Mouse (Mus musculus): ENCODE data around the gene Hexdc. TPM values are rescaled to one million over a fixed set of nuclear protein-coding genes. Genes with fewer than 3 reads are reported as not detected.

Hexdc gene
- total RNA-seq (2021) = 11.5 and 13.7 TPM in 2 replicates
- long read RNA-seq, experiment 1, partial matches to known transcripts = 1 of 6 reads
- long read RNA-seq, experiment 1, other reads (novel, unspliced or antisense) = 5 of 6 reads
- long read RNA-seq, experiment 2, partial matches to known transcripts = 2 of 6 reads
- long read RNA-seq, experiment 2, other reads (novel, unspliced or antisense) = 4 of 6 reads

DNA sequence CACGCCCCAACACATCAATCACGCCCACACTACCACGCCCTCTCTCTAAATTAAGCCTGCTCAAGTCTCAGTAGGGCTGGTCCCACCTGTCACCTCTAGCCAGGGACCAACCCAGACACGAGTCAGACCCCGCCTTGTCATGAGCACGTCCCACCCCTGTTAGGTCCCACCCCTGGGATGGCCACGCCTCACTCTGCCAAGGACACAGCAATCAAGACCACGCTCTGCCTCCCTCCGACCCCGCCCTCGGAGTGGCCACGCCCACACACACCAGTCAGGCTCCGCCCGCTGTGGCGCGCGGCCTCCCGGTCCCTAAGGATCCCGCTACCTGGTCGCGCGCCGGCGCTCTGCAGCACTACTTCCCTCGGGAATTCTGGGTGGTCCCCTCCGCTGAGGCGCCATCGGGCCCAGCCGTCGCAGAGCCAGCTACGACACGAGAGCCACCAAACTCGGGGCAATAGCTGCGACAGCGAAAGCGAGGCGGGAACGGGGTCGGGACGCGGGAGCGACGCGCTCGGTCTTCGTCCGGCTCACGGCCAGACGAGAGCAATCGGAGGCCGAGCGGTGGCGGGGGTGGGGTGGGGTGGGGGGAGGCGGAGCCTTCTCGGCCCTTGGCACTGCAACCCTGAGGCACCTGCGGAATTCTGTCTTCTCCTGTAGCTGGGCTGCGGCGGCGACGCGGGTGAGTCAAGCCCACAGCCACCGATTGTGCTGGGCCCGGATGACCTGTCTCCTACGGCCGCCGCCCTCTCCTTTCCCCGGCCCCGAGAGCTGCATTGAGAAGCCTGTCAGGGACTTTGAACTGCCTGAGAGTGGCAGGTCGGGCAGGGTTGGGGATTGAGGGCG is at the start of gene Hexdc, which contains the start of gene Ogfod3:
TSS of gene Hexdc (plus strand) at position 273 of the 846 bp plus-strand sequence.
TSS of gene Ogfod3 (minus strand) at position 551 of the 846 bp plus-strand sequence.
- DNase-seq = peak; percentile 98

GRCm38 (mm10) chr11:121156411-121156891 is 47.8 kb upstream of the Hexdc start:
- DNase-seq = peak; percentile 63

GRCm38 (mm10) chr11:121159971-121160370 is 44.3 kb upstream of the Hexdc start, which contains the start of gene Uts2r:
TSS of gene Uts2r (plus strand) at chr11:121160271.
- DNase-seq = no peak

GRCm38 (mm10) chr11:121160636-121161346 is 43.4 kb upstream of the Hexdc start:
- no peak for DNase-seq

DNA sequence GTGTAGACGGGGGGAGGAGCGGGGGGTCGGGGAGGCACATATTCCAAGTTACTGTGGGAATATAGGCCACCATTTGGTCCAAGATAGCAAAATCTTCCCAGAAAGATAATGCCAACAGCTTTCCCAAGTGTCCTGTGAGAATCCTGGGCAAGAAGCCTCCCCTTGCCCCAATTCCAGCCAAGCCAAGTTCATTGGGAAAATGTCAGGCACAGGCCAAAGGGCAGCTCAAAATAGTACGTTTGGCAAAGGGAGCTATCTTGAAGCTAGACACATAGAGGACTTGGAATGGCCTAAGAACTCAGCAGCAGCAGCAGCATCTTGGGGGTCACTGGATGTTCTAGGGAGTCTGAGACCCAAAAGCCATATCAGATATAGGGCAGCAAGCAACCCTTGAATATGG is 40.5 kb upstream of the Hexdc start:
- DNase-seq = no peak

DNA sequence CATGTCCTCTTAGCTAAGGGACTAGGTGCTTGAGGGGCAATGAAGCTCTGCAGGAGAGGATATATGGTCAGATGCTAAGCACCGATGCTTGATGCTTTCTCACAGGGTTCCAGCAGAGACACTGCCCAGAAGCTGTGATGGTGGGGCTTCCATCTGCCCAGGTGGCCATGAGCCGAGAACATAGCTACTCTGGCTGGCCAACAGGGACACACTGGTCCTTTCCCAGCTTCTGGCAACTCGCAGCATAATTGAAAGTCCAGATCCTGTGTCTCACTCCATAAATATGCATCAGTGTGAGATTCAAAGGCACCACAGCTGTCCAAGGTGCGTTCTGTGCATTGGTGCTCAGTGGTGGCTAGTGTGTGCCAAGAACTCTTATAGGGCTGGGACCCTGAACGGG is 31.0 kb upstream of the Hexdc start:
- DNase-seq = no peak

DNA sequence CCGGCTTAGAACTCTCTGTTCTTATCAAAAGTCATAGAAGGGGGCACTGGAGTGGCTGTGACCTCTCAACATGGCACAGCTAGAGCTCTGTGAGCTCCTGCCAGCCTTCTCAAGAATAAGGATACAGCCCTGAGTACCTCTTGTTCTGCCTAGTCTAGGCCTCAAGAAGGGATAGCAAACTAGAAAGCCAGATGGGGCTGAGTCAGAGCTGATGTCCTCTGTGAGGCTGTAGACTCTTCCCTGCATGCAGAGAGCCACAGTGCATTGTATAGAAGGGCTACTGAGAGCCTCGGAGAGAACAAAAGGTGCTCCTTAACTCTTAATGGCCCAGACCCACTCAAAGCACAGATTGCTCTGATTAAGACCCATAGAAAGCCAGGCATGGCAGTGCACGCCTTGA is 30.0 kb upstream of the Hexdc start:
- DNase-seq = no peak

GRCm38 (mm10) chr11:121176285-121177270 is 27.7 kb upstream of the Hexdc start:
- DNase-seq = peak; percentile 85

DNA sequence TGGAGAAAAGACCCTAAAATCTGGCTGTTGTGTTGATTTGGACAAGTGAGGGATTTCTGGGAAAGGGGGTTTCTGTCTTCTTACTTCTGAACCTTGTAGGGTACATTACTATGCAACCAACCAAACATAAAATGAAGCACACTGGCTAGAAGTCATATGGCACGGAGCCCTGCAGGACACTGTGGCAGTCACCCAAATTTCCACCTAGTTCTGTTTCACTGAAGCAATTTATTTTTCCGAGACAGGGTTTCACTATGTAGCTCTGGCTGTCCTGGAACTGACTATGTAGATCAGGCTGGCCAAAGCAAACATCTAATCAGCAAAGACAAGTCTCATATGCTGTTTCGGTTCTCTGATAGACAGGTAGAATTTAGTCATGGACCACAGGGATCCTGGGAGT is 14.6 kb upstream of the Hexdc start:
- peak; percentile 40 for DNase-seq

- no peak for DNase-seq
Measured at GRCm38 (mm10) chr11:121192742-121193141, 11.5 kb upstream of the Hexdc start.

DNA sequence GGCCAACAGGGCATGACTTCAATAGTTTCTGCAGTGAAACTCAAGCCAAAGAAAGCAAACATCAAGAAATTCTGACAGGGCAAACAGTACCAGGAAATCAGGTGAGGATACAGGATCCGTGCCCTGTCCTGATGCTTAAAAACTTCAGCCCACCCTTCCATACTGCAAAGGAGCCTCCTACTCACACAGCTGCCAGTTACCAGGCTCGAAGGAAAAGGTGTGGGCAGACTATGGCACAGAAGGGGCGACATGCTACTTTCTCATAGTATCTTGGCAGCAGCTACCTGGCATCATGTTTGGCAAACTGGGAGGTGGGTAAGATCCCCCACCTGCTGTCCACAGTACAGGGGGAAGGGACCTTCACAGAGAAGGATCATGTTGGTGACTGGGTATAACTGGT is 10.8 kb upstream of the Hexdc start:
- no peak for DNase-seq

DNA sequence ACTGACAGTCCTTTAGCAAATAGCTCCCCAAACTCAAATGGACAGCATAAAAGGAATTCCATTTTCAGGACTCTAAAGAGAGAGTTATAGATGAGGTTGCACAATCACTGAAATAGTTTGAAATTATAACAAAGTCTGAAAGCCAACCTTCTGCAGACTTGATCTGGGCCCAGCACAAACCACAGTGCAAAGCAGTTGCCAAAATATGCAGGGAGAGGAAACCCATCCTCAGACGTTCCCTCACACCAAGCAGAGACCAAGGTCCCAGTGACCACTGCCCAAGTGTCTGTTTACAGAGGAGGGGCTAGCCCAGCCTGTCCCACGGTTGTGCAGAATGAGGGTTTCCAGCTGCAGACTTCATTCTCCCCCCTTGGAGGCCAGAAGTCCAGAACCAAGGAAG is 5.6 kb upstream of the Hexdc start:
- DNase-seq = no peak

- no peak for DNase-seq
Measured at GRCm38 (mm10) chr11:121199851-121200250, 4.4 kb upstream of the Hexdc start.

DNA sequence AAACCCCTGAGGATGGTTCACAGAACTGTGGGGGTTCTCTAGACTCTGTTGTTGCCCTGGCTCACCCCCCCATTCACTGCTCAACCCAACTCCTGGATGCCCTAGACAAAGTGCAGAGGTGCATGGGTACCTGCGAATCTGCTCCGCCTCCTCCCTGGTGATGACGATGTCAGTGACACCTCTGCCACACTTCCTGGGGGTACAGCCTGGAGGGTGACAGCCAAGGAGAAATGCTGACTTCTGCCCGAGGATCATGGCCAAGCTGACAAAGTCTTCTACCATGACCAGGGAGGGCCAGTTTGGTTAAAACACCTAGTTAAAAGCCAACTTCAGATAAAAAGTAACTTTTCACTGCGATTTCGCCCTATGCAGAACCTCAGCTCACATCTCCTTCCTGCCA is 3.5 kb upstream of the Hexdc start:
- no peak for DNase-seq

DNA sequence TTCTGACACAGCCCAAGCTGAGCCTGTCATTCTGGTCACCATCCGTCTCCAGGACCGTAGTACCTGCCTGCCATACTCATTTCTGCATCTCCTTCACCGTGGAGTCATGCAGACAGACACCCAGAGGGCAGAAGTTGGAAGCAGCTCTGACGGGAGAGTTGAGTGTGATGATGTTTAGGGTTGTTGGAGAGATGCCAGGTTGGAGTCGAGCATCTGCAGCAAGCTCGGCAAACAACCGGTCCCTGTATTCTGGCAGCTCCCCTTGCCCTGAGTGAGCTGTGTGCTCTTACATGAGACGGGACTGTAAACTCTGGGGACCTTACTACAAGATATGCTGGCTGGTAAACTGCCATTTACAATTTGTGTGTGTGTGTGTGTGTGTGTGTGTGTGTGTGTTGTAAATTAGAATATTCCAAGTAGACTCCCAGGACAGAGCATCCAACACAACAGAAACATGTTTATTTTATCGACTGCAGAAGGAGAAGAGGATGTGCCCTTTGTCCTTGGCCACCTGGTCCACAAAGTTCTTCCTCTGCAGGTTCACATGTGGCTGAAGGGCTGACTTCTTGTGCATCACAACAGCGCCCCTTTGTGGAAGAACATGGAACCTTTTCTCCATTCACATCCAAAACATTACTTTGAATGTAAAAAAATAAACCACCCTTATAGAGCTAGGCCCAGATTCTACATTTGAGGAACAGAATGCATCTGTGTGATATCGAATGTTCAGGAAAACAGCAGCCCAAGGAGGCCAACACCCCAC is 2.6 kb upstream of the Hexdc start:
- peak; percentile 56 for DNase-seq

- DNase-seq = no peak
Measured at GRCm38 (mm10) chr11:121203859-121204160, 423 bp upstream of the Hexdc start.

DNA sequence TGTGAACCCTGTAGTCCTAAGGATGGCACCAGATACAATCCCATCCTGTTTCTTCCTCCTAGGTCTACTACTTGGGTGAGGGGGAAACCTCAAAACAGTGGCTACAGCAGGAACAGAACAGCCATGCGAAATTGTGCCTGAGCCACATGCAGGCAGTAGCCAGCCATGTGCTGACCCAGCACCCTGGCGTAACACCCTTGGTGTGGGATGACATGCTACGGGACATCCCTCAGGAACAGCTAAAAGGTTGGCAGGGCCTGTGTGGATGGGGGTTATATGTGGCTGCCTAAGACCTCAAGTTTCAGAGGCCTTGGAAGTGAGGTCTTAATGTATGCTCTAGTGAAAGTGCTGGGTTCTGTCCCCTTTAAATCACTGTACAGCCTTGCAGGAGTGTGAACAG is 12.6 kb downstream of the Hexdc start:
- DNase-seq = no peak

- DNase-seq = no peak
Measured at GRCm38 (mm10) chr11:121219776-121220175, 15.5 kb downstream of the Hexdc start.

GRCm38 (mm10) chr11:121220771-121221170 is 16.5 kb downstream of the Hexdc start:
- DNase-seq = no peak

DNA sequence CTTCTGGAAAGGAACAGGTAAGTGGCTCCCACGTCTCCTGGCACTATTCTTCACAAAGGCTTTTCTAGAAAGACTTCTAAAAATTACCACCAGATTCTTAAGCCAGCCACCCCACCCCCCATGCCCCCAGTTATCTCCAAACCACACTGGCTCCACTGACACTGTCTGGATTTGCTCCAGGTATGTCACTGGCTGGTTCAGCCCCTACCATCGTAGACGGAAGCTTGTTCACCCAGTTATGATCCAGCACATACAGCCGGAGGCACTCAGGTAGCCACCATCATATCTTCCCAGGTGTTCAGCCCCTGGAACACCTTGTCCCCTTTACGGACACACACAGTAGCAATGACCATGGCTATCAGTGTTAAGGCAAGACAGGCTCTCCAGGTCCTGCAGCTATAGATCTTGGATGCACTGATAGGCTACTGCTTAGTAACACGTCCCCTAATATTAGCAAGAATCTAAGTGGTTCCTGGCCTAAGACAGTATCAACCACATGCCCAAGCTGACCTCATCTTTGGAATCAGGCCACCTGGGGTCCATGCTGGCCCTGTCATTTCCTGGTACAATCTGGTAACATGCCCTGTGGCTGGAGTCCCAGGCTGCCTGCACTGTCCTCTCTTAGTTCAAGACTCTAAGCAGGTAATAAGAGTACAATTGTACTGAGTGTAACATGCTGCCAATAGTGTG is 17.2 kb downstream of the Hexdc start:
- DNase-seq = no peak
